Mouse (Mus musculus): Measurements from ENCODE around the gene Itpa. TPM values are rescaled to one million over a fixed set of nuclear protein-coding genes. Genes with fewer than 3 reads are reported as not detected.

Itpa gene
- polyA plus RNA-seq, 2 experiments, result 82.6 to 104 TPM

- Histone ChIP-seq H3K9me3 (ENCODE audit: control insufficient read depth, low read length) (no peaks in the 10 kb centered on the region), H3K27me3 (ENCODE audit: control insufficient read depth, insufficient read depth, low read length) (peaks cover 26% of the 10 kb centered on the region), H3K4me1 (ENCODE audit: control insufficient read depth, insufficient read depth, low read length) (peaks cover 8% of the 10 kb centered on the region; the same call in 1 of the 2 replicates), H3K4me3 (replicated peaks; ENCODE audit: low read length) (peak overlapping the region; percentile 61), H3K9ac (ENCODE audit: low read depth, low read length, severe bottlenecking) (peak overlapping the region; percentile 56), H3K27ac (replicated peaks; ENCODE audit: low read depth, low read length) (no peak overlapping the region), H3K4me2 (replicated peaks; ENCODE audit: low read depth, low read length, severe bottlenecking) (peak overlapping the region; percentile 99), H3K36me3 (ENCODE audit: control insufficient read depth, insufficient read depth, low read length) (no peaks in the 10 kb centered on the region)
- ATAC-seq (ENCODE audit: low FRiP score, low read depth), result peak; percentile 4; the same call in 1 of the 2 replicates
- 2% methylated on average over 30 of the region's 31 CpGs for WGBS
- DNase-seq (ENCODE audit: low spot score), result peak; percentile 17
- TF ChIP-seq POLR2A (IDR thresholded peaks at IDR 0.05; ENCODE audit: borderline replicate concordance, extremely low read depth, insufficient read depth, insufficient read length), result no peak
These were observed 29.3 kb downstream of the Itpa start for GRCm38 (mm10) chr2:130696700-130697152.

- Histone ChIP-seq H3K4me3 (replicated peaks; ENCODE audit: low read length) (peak within 1 kb of the TSS; percentile 61), H3K4me1 (ENCODE audit: control insufficient read depth, insufficient read depth, low read length) (peaks cover 8% of the 10 kb centered on the region; the same call in 1 of the 2 replicates), H3K9me3 (ENCODE audit: control insufficient read depth, low read length) (no peaks in the 10 kb centered on the region), H3K27me3 (ENCODE audit: control insufficient read depth, insufficient read depth, low read length) (peaks cover 26% of the 10 kb centered on the region), H3K27ac (replicated peaks; ENCODE audit: low read depth, low read length) (no peak within 1 kb of the TSS), H3K36me3 (ENCODE audit: control insufficient read depth, insufficient read depth, low read length) (no peaks in the 10 kb centered on the region), H3K9ac (ENCODE audit: low read depth, low read length, severe bottlenecking) (peak within 1 kb of the TSS; percentile 56), H3K4me2 (replicated peaks; ENCODE audit: low read depth, low read length, severe bottlenecking) (peak within 1 kb of the TSS; percentile 99)
- ATAC-seq (ENCODE audit: low FRiP score, low read depth) (peak; percentile 77), DNase-seq (ENCODE audit: low spot score) (peak; percentile 65)
- TF ChIP-seq POLR2A (IDR thresholded peaks at IDR 0.05; ENCODE audit: borderline replicate concordance, extremely low read depth, insufficient read depth, insufficient read length), result no peak
- 0% methylated on average over 39 of the region's 65 CpGs for WGBS
These were observed 29.9 kb downstream of the Itpa start, which contains the start of gene Slc4a11 for GRCm38 (mm10) chr2:130697153-130697810. TSS of gene Slc4a11 (minus strand) at chr2:130697519.

GRCm38 (mm10) chr2:130697821-130698266 is 30.4 kb downstream of the Itpa start:
- no peak for TF ChIP-seq POLR2A (IDR thresholded peaks at IDR 0.05; ENCODE audit: borderline replicate concordance, extremely low read depth, insufficient read depth, insufficient read length)
- no peak for DNase-seq (ENCODE audit: low spot score)
- Histone ChIP-seq H3K4me3 (replicated peaks; ENCODE audit: low read length) (peak overlapping the region; percentile 61), H3K4me1 (ENCODE audit: control insufficient read depth, insufficient read depth, low read length) (peaks cover 8% of the 10 kb centered on the region; the same call in 1 of the 2 replicates), H3K27me3 (ENCODE audit: control insufficient read depth, insufficient read depth, low read length) (peaks cover 26% of the 10 kb centered on the region), H3K36me3 (ENCODE audit: control insufficient read depth, insufficient read depth, low read length) (no peaks in the 10 kb centered on the region), H3K27ac (replicated peaks; ENCODE audit: low read depth, low read length) (no peak overlapping the region), H3K9ac (ENCODE audit: low read depth, low read length, severe bottlenecking) (peak overlapping the region; percentile 56), H3K4me2 (replicated peaks; ENCODE audit: low read depth, low read length, severe bottlenecking) (peak overlapping the region; percentile 99), H3K9me3 (ENCODE audit: control insufficient read depth, low read length) (no peaks in the 10 kb centered on the region)
- 6% methylated on average over 14 of the region's 14 CpGs for WGBS
- ATAC-seq (ENCODE audit: low FRiP score, low read depth), result no peak

- DNase-seq (ENCODE audit: low spot score) (peak; percentile 57), ATAC-seq (ENCODE audit: low FRiP score, low read depth) (no peak)
- 51% methylated on average over 9 of the region's 9 CpGs for WGBS
- no peak overlapping the region for H3K4me3 ChIP-seq (replicated peaks; ENCODE audit: low read length)
- TF ChIP-seq POLR2A (IDR thresholded peaks at IDR 0.05; ENCODE audit: borderline replicate concordance, extremely low read depth, insufficient read depth, insufficient read length), result no peak
- no peaks in the 10 kb centered on the region for H3K27me3 ChIP-seq (ENCODE audit: control insufficient read depth, insufficient read depth, low read length)
- H3K4me2 ChIP-seq (replicated peaks; ENCODE audit: low read depth, low read length, severe bottlenecking), result no peak overlapping the region
- no peaks in the 10 kb centered on the region; the same call in 1 of the 2 replicates for H3K4me1 ChIP-seq (ENCODE audit: control insufficient read depth, insufficient read depth, low read length)
- H3K9me3 ChIP-seq (ENCODE audit: control insufficient read depth, low read length), result no peaks in the 10 kb centered on the region
- peak overlapping the region; percentile 34; the same call in 1 of the 2 replicates for H3K27ac ChIP-seq (replicated peaks; ENCODE audit: low read depth, low read length)
- H3K9ac ChIP-seq (ENCODE audit: low read depth, low read length, severe bottlenecking), result no peak overlapping the region
- H3K36me3 ChIP-seq (ENCODE audit: control insufficient read depth, insufficient read depth, low read length), result peaks cover 9% of the 10 kb centered on the region
These were observed 36.9 kb downstream of the Itpa start for GRCm38 (mm10) chr2:130704040-130705001.

- TF ChIP-seq POLR2A (IDR thresholded peaks at IDR 0.05; ENCODE audit: borderline replicate concordance, extremely low read depth, insufficient read depth, insufficient read length), result no peak
- H3K27ac ChIP-seq (replicated peaks; ENCODE audit: low read depth, low read length), result no peak overlapping the region
- H3K4me2 ChIP-seq (replicated peaks; ENCODE audit: low read depth, low read length, severe bottlenecking), result no peak overlapping the region
- no peak for ATAC-seq (ENCODE audit: low FRiP score, low read depth)
- H3K4me3 ChIP-seq (replicated peaks; ENCODE audit: low read length), result no peak overlapping the region
- H3K4me1 ChIP-seq (ENCODE audit: control insufficient read depth, insufficient read depth, low read length), result no peaks in the 10 kb centered on the region; the same call in 1 of the 2 replicates
- H3K36me3 ChIP-seq (ENCODE audit: control insufficient read depth, insufficient read depth, low read length), result peaks cover 16% of the 10 kb centered on the region
- 66% methylated on average over 6 of the region's 6 CpGs for WGBS
- DNase-seq (ENCODE audit: low spot score), result no peak
- H3K27me3 ChIP-seq (ENCODE audit: control insufficient read depth, insufficient read depth, low read length), result no peaks in the 10 kb centered on the region
- H3K9me3 ChIP-seq (ENCODE audit: control insufficient read depth, low read length), result no peaks in the 10 kb centered on the region
- no peak overlapping the region for H3K9ac ChIP-seq (ENCODE audit: low read depth, low read length, severe bottlenecking)
These were observed 37.8 kb downstream of the Itpa start for GRCm38 (mm10) chr2:130705178-130705577.
